Mouse (Mus musculus) embryonic facial prominence, embryonic 15.5 days (tissue): ENCODE measurements around the gene Cmbl. TPM values are rescaled to one million over a fixed set of nuclear protein-coding genes. Genes with fewer than 3 reads are reported as not detected.

Experiments used
- ATAC-seq: fragments of 200-750 bp; cut with Nextera tagmentation; 2 replicates; pipeline ENCODE4 v1.8.0; 2017; ENCODE audit warnings: low read depth, moderate TSS enrichment; ENCODE audit not compliant: insufficient number of reproducible peaks, low FRiP score, low TSS enrichment
- H3K27ac ChIP-seq: fragments of 300-500 bp; sonication (generic); replicated peaks from 2 replicates; pipeline ENCODE4 v1.5.1; 2015; ENCODE audit warnings: mild to moderate bottlenecking, inconsistent platforms
- H3K27me3 ChIP-seq: fragments of 300-500 bp; sonication (generic); 2 replicates; pipeline ENCODE4 v1.6.1; 2015; ENCODE audit warnings: inconsistent platforms
- H3K36me3 ChIP-seq: fragments of 300-500 bp; sonication (generic); 2 replicates; pipeline ENCODE4 v1.6.1; 2015; ENCODE audit warnings: mild to moderate bottlenecking, inconsistent platforms
- H3K4me1 ChIP-seq: fragments of 300-500 bp; sonication (generic); 2 replicates; pipeline ENCODE4 v1.6.1; 2015; ENCODE audit warnings: inconsistent platforms
- H3K4me2 ChIP-seq: fragments of 300-500 bp; sonication (generic); replicated peaks from 2 replicates; pipeline ENCODE4 v1.6.1; 2015; ENCODE audit warnings: mild to moderate bottlenecking, inconsistent platforms
- H3K4me3 ChIP-seq: fragments of 300-500 bp; sonication (generic); replicated peaks from 2 replicates; pipeline ENCODE4 v1.5.1; 2015; ENCODE audit warnings: mild to moderate bottlenecking, inconsistent platforms
- H3K9ac ChIP-seq: fragments of 300-500 bp; sonication (generic); 2 replicates; pipeline ENCODE4 v1.6.1; 2015; ENCODE audit warnings: inconsistent platforms
- H3K9me3 ChIP-seq: fragments of 300-500 bp; sonication (generic); replicated peaks from 2 replicates; pipeline ENCODE4 v1.6.1; 2016; ENCODE audit warnings: inconsistent platforms
- WGBS: fragments of 180-500 bp; shearing (Covaris S2); methylation state at CpG from one replicate; pipeline ENCODE4 v1.1.7; 2015; 5-methylcytosine and 5-hydroxymethylcytosine counted together
- polyA plus RNA-seq: library from polyadenylated mRNA; unstranded; fragments of >200 nt; fragmentation: Nextera tagmentation; extraction: Ambion mirVana; gene quantifications from 2 replicates; pipeline ENCODE4 v1.2.1, GENCODE M21; 2015

Cmbl gene
- polyA plus RNA-seq, 1 experiment from 2014 or later: 5.6 TPM

DNA sequence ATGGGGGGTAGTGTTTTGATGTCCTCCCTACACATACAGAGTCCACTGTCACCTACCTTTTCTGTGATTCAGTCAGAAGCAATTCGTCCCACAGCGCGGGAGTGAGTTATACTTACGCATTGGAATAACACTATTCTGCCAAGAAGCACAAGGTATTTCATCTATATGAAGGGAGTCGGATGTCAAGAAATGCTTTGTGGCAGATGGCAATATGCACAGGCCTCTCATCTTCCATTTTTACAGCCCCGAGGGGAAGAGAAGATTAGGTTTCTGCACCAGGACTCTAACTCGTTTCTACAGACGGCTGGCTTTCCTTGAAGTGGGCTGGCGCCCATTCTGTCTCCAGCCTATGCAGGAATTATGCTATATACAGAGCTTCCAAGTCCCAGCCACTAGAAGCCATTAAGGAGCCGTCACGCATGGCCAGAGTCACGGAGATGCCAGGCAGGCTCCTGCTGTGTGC lies 66.2 kb downstream of the Cmbl start:
- WGBS: 28% methylated on average over 12 of the region's 12 CpGs
- Histone ChIP-seq H3K9ac (no peak overlapping the region), H3K4me2 (no peak overlapping the region), H3K27me3 (no peaks in the 10 kb centered on the region), H3K4me3 (no peak overlapping the region), H3K36me3 (no peaks in the 10 kb centered on the region), H3K27ac (no peak overlapping the region), H3K4me1 (peaks cover 3% of the 10 kb centered on the region; the same call in 1 of the 2 replicates), H3K9me3 (no peaks in the 10 kb centered on the region)
- ATAC-seq: no peak

DNA sequence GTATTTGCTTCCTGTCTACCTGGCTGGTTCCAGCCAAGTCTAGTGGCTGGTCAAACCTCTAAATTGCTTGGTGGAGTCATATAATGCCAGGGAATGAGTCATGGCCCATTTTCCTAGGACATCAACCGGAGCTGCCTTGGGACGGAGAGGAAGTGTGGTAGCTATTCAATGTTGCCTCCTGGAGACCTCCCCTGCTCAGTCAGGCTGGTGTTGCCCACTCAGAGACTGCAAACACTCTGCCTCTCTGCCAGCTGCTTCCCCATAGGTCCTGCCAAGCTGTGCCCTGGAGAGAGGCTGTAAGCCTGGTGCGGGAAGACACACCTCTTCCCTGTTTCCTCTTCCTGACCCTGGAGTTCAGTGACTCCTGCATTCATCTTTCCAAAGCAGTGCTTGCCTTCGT lies 67.3 kb downstream of the Cmbl start:
- no peak overlapping the region for H3K9ac ChIP-seq
- no peaks in the 10 kb centered on the region for H3K9me3 ChIP-seq
- H3K4me2 ChIP-seq: no peak overlapping the region
- peaks cover 3% of the 10 kb centered on the region; the same call in 1 of the 2 replicates for H3K4me1 ChIP-seq
- no peak overlapping the region for H3K27ac ChIP-seq
- H3K4me3 ChIP-seq: no peak overlapping the region
- no peaks in the 10 kb centered on the region for H3K27me3 ChIP-seq
- H3K36me3 ChIP-seq: no peaks in the 10 kb centered on the region
- 80% methylated on average over 4 of the region's 4 CpGs for WGBS
- ATAC-seq: no peak

DNA sequence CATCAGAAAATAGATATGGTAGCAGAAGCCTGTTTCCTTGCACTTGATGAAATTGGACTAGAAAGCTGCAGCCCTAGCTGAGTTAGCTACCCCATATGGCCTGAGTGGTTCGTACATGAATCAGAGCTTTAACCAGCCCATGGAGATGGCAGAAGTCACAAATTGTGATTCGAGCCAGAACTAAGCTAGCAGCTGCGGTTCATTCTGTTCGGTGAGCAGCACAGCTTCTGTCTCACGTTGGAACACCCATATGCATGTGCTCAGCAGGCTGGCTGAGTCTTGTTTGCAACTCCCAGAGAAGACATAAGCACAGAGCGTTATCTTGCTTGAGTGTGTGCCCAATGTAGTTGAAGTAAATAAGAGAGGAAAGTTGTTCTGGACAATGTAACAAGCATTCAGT lies 69.4 kb downstream of the Cmbl start:
- H3K27me3 ChIP-seq: no peaks in the 10 kb centered on the region
- H3K4me1 ChIP-seq: no peaks in the 10 kb centered on the region
- H3K27ac ChIP-seq: no peak overlapping the region
- H3K4me2 ChIP-seq: no peak overlapping the region
- no peaks in the 10 kb centered on the region for H3K9me3 ChIP-seq
- WGBS: 56% methylated on average over 6 of the region's 6 CpGs
- no peak overlapping the region for H3K9ac ChIP-seq
- H3K36me3 ChIP-seq: no peaks in the 10 kb centered on the region
- ATAC-seq: no peak
- H3K4me3 ChIP-seq: no peak overlapping the region

DNA sequence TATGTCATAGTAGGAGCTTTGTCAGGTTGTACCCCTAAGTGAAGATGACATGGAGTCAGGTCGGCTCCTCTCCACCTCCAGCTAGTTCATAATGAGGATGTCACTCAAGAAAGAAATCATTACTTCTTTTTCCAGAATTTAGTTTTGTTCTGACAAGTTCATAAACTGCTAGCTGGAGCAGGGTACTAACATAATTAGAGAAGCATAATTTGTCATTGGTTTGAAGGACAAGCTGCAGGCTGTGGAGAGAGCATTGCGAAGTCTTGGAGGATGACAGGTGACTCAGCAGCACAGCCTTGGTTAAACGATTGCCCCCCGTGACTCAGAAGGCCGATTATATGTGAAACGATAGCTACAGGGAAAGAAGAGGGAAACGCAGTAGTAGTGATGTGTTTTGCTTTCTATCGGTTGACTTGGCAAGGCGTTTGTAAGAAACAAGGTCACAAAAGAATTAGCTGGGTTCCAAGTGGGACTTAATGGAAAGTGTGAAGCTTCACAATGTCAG lies 71.0 kb downstream of the Cmbl start:
- no peak overlapping the region for H3K9ac ChIP-seq
- H3K27ac ChIP-seq: no peak overlapping the region
- no peak overlapping the region for H3K4me3 ChIP-seq
- no peaks in the 10 kb centered on the region for H3K4me1 ChIP-seq
- ATAC-seq: no peak
- WGBS: 76% methylated on average over 9 of the region's 9 CpGs
- no peaks in the 10 kb centered on the region for H3K27me3 ChIP-seq
- H3K9me3 ChIP-seq: no peaks in the 10 kb centered on the region
- H3K36me3 ChIP-seq: no peaks in the 10 kb centered on the region
- no peak overlapping the region for H3K4me2 ChIP-seq

Other genes with a start within 250 kb of the Cmbl start
- 0.80 and 1.1 TPM in 2 replicates for gene Ankrd33b, start 197.7 kb upstream of the Cmbl start, polyA plus RNA-seq
- 3.6 and 5.8 TPM in 2 replicates for gene Ropn1l, start 111.7 kb upstream of the Cmbl start, polyA plus RNA-seq
- gene March6, start 34.3 kb upstream of the Cmbl start, polyA plus RNA-seq: 24.5 and 25.1 TPM in 2 replicates
- gene Cct5, start 36.4 kb downstream of the Cmbl start, polyA plus RNA-seq: 452 and 454 TPM in 2 replicates
- gene Fam173b, start 36.5 kb downstream of the Cmbl start, polyA plus RNA-seq: 15.7 and 16.9 TPM in 2 replicates